Mouse (Mus musculus) limb, embryonic 14.5 days (tissue): ENCODE measurements around the gene Itga5. TPM values are rescaled to one million over a fixed set of nuclear protein-coding genes. Genes with fewer than 3 reads are reported as not detected.

Experiments
- ATAC-seq: fragments of 200-750 bp; cut with Nextera tagmentation; 2 replicates; pipeline ENCODE4 v1.8.0; 2017; ENCODE audit warnings: low read depth, moderate number of reproducible peaks, moderate TSS enrichment; ENCODE audit not compliant: low FRiP score
- DNase-seq: peaks from one replicate; pipeline ENCODE4 v3.0.0-alpha.2; 2015; ENCODE audit warnings: low spot score
- H3K27ac ChIP-seq: fragments of 300-500 bp; sonication (generic); replicated peaks from 2 replicates; pipeline ENCODE4 v1.5.1; 2014; ENCODE audit warnings: low read depth, mild to moderate bottlenecking, low read length, moderate library complexity, mixed read lengths
- H3K27me3 ChIP-seq: fragments of 300-500 bp; sonication (generic); 2 replicates; pipeline ENCODE4 v1.6.1; 2014; ENCODE audit warnings: low read length, mixed read lengths; ENCODE audit not compliant: control insufficient read depth, insufficient read depth
- H3K36me3 ChIP-seq: fragments of 300-500 bp; sonication (generic); 2 replicates; pipeline ENCODE4 v1.6.1; 2014; ENCODE audit warnings: mild to moderate bottlenecking, low read length, moderate library complexity, mixed read lengths; ENCODE audit not compliant: control insufficient read depth, insufficient read depth
- H3K4me1 ChIP-seq: fragments of 300-500 bp; sonication (generic); 2 replicates; pipeline ENCODE4 v1.6.1; 2014; ENCODE audit warnings: antibody characterized with exemption, low read length, mixed read lengths; ENCODE audit not compliant: control insufficient read depth, insufficient read depth
- H3K4me2 ChIP-seq: fragments of 300-500 bp; sonication (generic); replicated peaks from 2 replicates; pipeline ENCODE4 v1.6.1; 2014; ENCODE audit warnings: low read depth, mild to moderate bottlenecking, low read length, moderate library complexity; ENCODE audit not compliant: severe bottlenecking
- H3K4me3 ChIP-seq: fragments of 300-500 bp; sonication (generic); replicated peaks from 2 replicates; pipeline ENCODE4 v1.5.1; 2014; ENCODE audit warnings: low read length
- H3K9ac ChIP-seq: fragments of 300-500 bp; sonication (generic); 2 replicates; pipeline ENCODE4 v1.6.1; 2014; ENCODE audit warnings: mild to moderate bottlenecking, low read depth, low read length, moderate library complexity; ENCODE audit not compliant: severe bottlenecking
- H3K9me3 ChIP-seq: fragments of 300-500 bp; sonication (generic); 2 replicates; pipeline ENCODE4 v1.6.1; 2016; ENCODE audit warnings: low read length; ENCODE audit not compliant: control insufficient read depth
- POLR2A ChIP-seq: fragments of 200-500 bp; IDR thresholded peaks from 2 replicates; pipeline ENCODE4 v1.8.0; 2012; ENCODE audit warnings: inconsistent platforms, mild to moderate bottlenecking, moderate library complexity, borderline replicate concordance; ENCODE audit not compliant: insufficient read depth, insufficient read length; ENCODE audit errors: extremely low read depth
- WGBS: fragments of 180-500 bp; shearing (Covaris S2); extraction: QIAGEN DNeasy Blood & Tissue Kit; methylation state at CpG from one replicate; pipeline ENCODE4 v1.1.7; 2014; 5-methylcytosine and 5-hydroxymethylcytosine counted together
- polyA plus RNA-seq, 2 experiments: library from polyadenylated mRNA; depleted of rRNA in 1 of 2; stranded (reverse) in 1 of 2; unstranded in 1 of 2; fragments of >200 nt; fragmentation: Nextera tagmentation in 1 of 2; extraction: Ambion mirVana in 1 of 2; gene quantifications; 2 replicates each; pipeline versions ENCODE4 v1.2.1 to v1.2.3; 2012 to 2014

Itga5 gene
- polyA plus RNA-seq, 2 experiments = 63.4 to 71.2 TPM

GRCm38 (mm10) chr15:103355420-103355819 lies 11.1 kb downstream of the Itga5 start:
- no peak for TF ChIP-seq POLR2A
- Histone ChIP-seq H3K27me3 (no peaks in the 10 kb centered on the region), H3K4me1 (peaks cover 14% of the 10 kb centered on the region), H3K9me3 (no peaks in the 10 kb centered on the region), H3K4me3 (no peak overlapping the region), H3K4me2 (no peak overlapping the region), H3K27ac (no peak overlapping the region), H3K9ac (no peak overlapping the region), H3K36me3 (peaks cover 70% of the 10 kb centered on the region)
- no peak for ATAC-seq
- 83% methylated on average over 4 of the region's 4 CpGs for WGBS
- no peak for DNase-seq

GRCm38 (mm10) chr15:103354690-103355089 lies 11.9 kb downstream of the Itga5 start:
- ATAC-seq = no peak
- Histone ChIP-seq H3K9ac (no peak overlapping the region), H3K9me3 (no peaks in the 10 kb centered on the region), H3K4me2 (no peak overlapping the region), H3K36me3 (peaks cover 77% of the 10 kb centered on the region), H3K4me1 (peaks cover 14% of the 10 kb centered on the region), H3K27ac (no peak overlapping the region), H3K4me3 (no peak overlapping the region), H3K27me3 (no peaks in the 10 kb centered on the region)
- 93% methylated on average over 2 of the region's 2 CpGs for WGBS
- TF ChIP-seq POLR2A = no peak
- DNase-seq = no peak

GRCm38 (mm10) chr15:103353511-103354256 lies 12.9 kb downstream of the Itga5 start:
- WGBS = 91% methylated on average over 11 of the region's 11 CpGs
- Histone ChIP-seq H3K36me3 (peaks cover 87% of the 10 kb centered on the region), H3K27ac (no peak overlapping the region), H3K4me1 (peaks cover 6% of the 10 kb centered on the region), H3K4me2 (no peak overlapping the region), H3K27me3 (no peaks in the 10 kb centered on the region), H3K4me3 (no peak overlapping the region), H3K9ac (no peak overlapping the region), H3K9me3 (no peaks in the 10 kb centered on the region)
- DNase-seq = no peak
- no peak for ATAC-seq
- no peak for TF ChIP-seq POLR2A

- peak; percentile 76 for DNase-seq
- Histone ChIP-seq H3K27me3 (no peaks in the 10 kb centered on the region), H3K27ac (no peak overlapping the region), H3K4me1 (no peaks in the 10 kb centered on the region), H3K4me3 (no peak overlapping the region), H3K9me3 (no peaks in the 10 kb centered on the region), H3K4me2 (no peak overlapping the region), H3K36me3 (peaks cover 96% of the 10 kb centered on the region), H3K9ac (no peak overlapping the region)
- 44% methylated on average over 4 of the region's 4 CpGs for WGBS
- no peak for TF ChIP-seq POLR2A
- ATAC-seq = no peak
Measured at GRCm38 (mm10) chr15:103352856-103353255, 13.7 kb downstream of the Itga5 start.

GRCm38 (mm10) chr15:103347275-103347684 lies 19.3 kb downstream of the Itga5 start:
- no peak for TF ChIP-seq POLR2A
- Histone ChIP-seq H3K4me2 (no peak overlapping the region), H3K4me3 (no peak overlapping the region), H3K27ac (no peak overlapping the region), H3K27me3 (no peaks in the 10 kb centered on the region), H3K9ac (no peak overlapping the region), H3K4me1 (no peaks in the 10 kb centered on the region), H3K9me3 (no peaks in the 10 kb centered on the region), H3K36me3 (peaks cover 87% of the 10 kb centered on the region)
- 9% methylated on average over 2 of the region's 2 CpGs for WGBS
- DNase-seq (peak; percentile 76), ATAC-seq (no peak)
